Mouse (Mus musculus): Measurements from ENCODE around the gene Tmem243.
A peak's percentile ranks its signal among the peaks of the same experiment; 100 is the strongest.

The Tmem243 gene

DNA sequence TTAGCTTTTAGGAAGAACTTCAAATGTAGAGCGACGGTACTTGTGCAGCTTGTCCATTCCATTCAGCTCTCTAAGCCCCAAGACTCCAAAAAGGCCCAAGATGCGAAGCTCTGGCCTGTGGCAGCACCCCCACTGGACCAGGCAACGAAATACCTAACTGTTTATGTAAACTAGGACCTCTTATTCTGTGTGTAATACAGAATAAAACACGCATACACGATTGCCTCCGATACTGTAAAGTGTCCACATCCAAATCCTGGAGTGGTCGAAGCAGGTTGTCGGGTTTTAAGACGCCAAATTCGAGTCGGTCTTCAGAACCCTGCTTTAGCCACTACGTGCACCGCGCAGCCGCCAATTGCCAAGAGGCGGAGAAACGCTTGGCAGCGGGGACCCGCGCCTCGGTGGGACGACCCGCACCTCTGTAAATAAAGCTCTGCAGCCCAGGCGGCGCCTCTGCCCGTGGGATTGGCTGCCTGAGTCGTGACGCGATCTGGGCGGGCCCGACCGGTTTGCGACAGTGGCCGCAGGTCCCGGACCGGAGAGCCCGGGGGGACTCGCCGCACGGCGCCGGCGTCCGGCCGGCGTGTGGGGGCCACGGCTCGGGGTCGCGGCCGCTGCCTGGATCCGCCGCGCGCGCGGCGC is at the start of gene Tmem243:
Gene Tmem243 (plus strand): TSS at position 462 of the 642 bp plus-strand sequence.
- peak; percentile 94 to 97 for DNase-seq

DNA sequence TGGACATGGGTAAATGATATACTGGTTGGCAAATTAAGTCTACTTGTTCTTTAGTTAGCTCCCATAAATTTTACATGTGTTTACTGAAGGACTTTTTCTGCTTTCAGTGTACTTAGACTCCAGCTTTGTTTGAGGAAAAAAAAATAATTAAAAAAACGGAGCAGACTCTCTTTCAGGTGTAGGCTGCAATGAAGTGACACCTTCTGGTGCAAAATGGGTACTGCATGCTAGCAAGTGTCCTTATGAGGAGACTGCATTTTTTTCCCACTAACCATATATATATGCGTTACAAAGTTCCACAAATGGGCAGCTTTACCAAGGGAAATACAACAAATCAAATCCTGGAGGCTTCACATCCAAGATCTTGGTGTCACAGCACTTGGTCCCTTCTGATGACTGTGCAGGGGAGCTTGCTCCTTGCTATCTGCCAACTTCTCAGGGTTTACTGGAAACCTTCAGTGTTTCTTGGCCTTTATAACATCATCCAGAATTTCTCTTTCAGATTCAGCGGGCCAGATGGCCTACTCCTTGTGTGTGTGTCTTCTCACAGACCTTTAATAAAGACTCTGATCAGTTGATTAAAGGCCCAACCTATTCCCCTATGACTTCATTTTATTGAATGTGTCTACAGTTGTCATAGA is 44.3 kb upstream of the Tmem243 start:
- peak; percentile 71 to 84 for DNase-seq

GRCm38 (mm10) chr5:9057277-9057879 is 43.1 kb upstream of the Tmem243 start:
- DNase-seq = no peak

GRCm38 (mm10) chr5:9059303-9060023 is 41.0 kb upstream of the Tmem243 start:
- no peak for DNase-seq

DNA sequence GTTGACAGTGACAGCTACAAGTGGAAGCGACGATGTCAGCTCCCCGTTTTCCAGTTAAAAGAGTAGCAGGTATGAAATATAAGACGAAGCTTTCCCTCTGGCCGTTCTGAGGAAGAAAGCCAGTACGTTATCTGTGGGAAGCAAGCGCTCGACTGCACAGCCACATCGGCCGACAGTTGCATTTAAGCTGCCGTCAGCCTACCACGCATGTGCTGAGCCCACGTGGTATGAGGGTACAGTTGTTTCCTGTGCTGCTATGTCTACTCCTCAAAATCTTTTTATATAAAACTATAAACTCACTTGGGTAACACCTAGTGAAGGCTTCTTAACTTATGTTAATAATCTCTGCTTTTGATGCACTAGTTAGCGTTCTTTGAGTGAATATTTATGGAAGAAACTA is 40.2 kb upstream of the Tmem243 start:
- no peak for DNase-seq

- no peak for DNase-seq
These were observed 36.3 kb upstream of the Tmem243 start for GRCm38 (mm10) chr5:9064217-9064616.

DNA sequence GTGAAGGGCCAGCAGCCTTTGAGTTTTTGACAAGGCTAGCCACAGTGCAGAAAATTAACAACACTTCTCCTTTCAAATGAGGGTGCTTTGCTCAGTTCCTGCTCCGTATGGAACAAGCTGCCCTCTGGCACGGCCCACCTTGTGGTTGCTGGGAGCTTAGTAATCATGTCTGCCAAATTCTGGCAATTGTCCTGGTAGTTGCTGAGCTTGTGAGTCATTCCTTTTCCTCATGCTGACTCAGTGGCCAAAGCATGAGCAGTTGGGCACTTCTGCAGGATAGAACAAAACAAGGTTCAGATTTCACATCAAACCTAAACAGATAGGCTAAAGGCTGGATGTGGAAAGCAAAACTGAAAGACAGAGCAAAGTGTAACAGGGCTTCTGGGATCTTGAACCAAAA is 31.6 kb upstream of the Tmem243 start:
- DNase-seq = peak in 1 of 2 experiments; percentile 14

- DNase-seq = no peak
These were observed 30.8 kb upstream of the Tmem243 start for GRCm38 (mm10) chr5:9069599-9070209.

- DNase-seq = no peak
These were observed 29.1 kb upstream of the Tmem243 start for GRCm38 (mm10) chr5:9071360-9071759.

DNA sequence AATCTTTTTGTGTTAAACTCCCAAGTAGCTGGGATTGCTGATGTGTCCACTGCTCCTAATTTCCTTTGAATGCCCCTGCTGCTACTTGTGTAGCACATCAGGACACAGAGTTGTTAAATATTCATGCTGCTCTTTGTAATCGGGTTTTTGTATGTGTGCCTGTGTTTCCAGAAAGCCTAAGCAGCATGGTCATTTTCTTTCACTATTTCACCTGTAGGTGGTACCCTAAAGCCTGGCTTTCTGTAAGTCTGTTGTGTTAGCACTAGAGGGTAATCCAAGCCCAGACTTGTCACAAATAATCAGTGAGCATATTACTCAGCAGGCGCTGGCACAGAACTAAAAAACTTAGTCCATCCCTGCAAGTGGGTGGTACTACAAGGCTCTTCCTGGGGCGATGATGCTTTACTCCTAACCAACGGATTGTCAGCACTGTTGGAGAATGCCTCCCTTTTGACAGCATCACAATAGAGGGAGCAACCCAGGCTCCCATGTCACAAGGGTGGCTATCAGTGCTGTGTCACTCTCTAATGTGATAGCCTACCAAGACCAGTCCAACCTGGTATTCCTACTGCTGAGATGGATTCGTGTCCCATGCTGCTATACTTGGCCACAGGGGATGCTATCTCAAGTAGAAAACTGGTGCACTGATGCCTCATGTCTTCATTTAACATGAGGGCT is 27.2 kb upstream of the Tmem243 start:
- DNase-seq = peak in 1 of 2 experiments; percentile 20

DNA sequence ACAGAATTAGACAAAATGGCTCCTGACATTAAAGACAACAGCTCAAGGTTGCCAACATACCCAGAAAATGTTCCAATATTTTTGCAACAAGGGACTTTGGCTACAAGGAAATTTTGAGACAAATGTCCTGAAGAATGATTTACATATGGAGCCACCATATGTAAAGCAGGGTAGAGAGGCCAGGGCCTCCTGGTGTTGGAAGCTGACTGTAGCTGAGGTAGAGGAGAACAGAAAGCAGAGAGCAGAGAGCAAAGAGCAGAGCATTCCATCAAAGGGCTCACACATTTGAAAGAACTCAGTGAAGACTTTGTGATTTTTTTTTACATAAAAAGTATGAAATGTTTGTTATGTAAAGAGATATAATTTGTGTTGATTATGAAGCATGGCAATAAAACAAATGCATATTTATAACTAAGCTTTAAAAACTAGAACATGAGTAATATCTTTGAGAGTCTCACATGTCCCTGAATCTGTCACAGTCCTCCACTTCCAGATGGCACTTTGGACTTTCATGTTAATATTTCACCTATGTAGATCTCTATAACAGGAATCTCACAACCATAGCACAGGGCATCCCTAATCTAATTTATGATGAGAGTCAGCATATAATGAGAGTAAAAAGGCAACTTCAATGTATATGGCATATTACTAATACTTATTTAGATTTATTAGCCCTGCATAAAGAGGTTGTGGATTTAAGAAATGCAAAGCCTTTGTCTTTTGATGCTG is 20.5 kb upstream of the Tmem243 start:
- no peak for DNase-seq

GRCm38 (mm10) chr5:9086924-9087719 is 13.3 kb upstream of the Tmem243 start:
- no peak for DNase-seq

GRCm38 (mm10) chr5:9090493-9091106 is 9.9 kb upstream of the Tmem243 start:
- no peak for DNase-seq

DNA sequence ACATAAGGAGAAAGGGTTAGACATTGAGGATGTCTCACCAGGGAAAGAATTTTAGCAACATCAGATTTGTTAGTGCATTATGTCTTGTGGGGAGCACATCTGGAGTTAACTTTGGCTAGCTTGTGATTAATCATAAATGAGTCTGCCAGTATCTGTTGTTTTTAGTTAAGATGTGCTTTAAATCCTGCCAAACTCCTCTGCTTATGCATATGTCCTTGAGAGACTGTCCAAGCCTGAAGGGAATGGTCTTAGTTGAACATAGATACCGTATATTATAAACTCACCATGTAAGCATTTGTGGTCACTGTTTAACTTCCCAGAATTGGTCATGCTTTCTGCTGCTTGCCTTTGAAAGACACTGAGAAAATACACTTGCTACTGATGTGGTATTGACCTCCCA is 7.8 kb upstream of the Tmem243 start:
- no peak for DNase-seq

DNA sequence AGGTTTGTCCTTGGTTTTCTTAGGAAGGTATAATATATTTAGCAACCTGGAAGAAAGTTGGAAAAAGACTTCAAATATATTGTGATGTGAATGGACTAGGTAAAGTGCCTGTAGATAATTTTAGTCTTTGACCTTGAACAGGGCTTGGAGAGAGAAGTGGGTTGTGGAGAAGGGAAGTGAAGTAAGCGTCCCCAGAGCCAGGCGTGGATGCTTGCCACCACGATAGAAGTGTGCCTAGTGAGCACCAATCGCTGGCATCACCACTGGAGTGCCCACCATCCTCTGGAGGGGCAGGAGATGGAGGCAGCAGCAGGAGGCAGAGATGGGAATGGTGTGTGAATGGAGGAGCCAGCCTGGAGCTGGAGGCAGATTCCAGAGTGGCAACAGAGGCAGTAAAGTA is 7.0 kb upstream of the Tmem243 start:
- no peak for DNase-seq

GRCm38 (mm10) chr5:9100849-9101801 is 657 bp downstream of the Tmem243 start:
- peak; percentile 56 to 79 for DNase-seq

DNA sequence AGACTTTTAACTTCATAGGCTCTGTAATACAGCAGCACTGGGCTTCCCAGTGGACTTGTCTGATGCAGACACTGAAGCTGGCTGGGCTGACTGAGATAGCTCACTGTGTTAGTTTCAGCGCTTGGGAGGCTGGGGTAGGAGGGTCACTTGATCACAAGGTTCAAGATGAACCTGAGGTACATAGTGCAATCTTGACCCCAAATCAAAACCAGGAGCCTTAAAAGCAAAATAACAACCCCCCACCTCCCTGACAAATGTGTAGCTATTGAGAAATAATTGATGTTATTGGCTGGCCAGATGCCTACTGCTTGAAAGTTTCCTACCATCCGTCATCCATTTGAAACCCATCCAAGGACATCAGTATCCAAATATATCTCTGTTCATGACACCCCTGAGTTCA is 2.2 kb downstream of the Tmem243 start:
- no peak for DNase-seq

DNA sequence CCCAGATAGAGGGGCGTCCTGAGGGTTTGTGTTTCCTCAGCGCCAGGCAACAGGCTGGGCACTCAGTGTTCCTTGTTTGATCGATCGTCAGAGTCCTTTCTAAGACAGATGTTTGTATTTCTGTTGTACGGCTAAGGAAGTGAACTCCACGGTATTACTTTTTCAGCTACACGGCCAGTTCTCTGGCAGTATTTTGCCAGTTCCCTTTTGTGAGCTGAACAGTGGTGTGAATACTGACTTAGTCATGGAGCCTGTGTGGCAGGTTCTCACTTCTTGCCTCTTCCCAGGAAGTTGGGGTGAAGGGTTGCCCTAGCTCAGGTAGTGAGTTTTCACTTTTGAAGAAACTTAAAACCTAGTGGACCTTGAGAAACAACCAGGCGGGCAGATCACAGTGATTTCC is 3.5 kb downstream of the Tmem243 start:
- DNase-seq = no peak

DNA sequence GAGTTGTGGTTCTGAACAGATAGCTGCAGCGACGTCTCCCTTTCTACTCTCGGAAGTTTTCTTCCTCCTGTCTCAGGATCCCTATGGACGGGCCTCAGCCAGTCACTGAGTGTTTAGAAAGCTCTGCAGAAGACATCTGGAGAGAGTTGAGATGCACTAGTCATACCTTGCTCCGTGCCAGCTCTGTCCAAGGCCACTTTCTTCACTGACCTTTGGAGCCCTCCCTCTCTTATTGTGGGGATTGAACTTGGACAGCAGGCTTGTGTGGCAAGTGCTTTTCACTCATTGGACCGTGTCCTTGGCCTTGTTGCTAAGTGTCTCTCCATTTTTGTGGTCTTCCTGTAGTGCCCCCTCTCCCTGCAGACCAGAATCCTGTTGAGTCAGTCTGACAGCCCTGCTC is 6.3 kb downstream of the Tmem243 start:
- DNase-seq = peak; percentile 41 to 66

Measured in kidney, postnatal 25 days (tissue).